Mouse (Mus musculus): ENCODE measurements around the gene Plekhd1.

Plekhd1 gene

DNA sequence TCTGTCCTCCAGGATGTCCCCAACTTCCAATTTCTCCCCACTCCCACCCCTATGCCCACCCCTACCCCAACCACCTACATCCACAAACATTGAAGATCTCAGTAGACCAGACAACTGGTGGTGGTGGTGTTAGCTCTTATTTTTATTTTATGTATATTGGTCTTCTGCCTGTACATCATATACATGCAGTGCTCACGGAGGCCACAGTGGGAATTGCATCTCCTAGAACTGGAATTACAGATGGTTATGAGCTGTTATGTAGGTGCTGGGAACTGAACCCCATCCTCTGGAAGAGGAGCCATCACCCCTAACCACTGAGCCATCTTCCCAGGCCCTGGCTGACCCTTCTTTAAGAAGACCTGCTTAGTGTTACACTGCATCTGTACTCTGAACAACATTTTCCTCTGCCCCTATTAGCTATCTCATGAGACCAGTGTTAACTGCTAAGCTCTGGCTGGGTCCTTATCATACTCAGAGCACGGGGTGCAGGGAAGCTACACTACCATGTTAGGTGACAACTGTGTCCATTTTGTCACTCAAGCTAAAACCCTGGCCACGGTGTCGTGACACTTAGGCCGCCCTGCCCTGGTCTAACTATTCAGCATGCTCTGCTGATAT, 6.2 kb downstream of the Plekhd1 start:
- ATAC-seq (ENCODE audit: insufficient number of reproducible peaks, low FRiP score, low TSS enrichment), result no peak

DNA sequence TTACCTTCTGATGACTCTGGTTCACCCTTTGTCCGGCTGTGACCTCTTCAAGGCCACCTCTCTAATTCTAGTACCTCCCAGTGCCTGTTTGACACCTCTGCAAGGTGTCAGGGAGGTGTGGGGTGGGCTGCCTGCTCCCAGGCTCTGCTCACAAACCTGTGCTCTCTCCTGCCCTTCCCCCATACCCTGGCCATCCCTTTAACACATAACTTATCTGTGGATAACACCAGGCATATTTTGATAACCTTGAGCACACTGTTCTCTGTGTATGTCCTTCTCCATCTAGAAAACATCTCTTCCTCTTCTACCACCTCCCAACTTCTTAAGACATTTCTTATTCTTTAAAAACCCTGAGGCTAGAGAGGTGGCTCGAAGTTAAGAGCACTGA, 6.7 kb downstream of the Plekhd1 start:
- no peak for ATAC-seq (ENCODE audit: insufficient number of reproducible peaks, low FRiP score, low TSS enrichment)

DNA sequence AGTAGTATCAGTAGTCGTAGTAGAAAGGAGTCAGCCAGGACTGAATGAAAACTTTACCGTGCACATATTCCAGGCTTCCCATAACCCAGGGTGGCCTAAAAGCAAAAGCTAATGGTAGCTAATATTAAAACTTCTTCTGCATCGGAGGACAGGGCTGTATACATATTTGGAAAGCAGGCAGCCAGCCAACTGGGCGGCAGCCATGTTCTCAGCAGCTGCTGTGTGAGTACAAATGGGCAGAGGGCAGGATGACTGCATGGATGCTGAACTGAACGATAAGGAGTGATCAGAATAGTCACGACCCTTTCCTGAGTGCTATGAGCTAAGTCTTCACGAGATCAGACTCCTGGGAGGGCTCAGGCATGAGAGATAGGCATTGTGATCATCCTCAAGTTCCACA, 8.9 kb downstream of the Plekhd1 start:
- ATAC-seq (ENCODE audit: insufficient number of reproducible peaks, low FRiP score, low TSS enrichment), result no peak

DNA sequence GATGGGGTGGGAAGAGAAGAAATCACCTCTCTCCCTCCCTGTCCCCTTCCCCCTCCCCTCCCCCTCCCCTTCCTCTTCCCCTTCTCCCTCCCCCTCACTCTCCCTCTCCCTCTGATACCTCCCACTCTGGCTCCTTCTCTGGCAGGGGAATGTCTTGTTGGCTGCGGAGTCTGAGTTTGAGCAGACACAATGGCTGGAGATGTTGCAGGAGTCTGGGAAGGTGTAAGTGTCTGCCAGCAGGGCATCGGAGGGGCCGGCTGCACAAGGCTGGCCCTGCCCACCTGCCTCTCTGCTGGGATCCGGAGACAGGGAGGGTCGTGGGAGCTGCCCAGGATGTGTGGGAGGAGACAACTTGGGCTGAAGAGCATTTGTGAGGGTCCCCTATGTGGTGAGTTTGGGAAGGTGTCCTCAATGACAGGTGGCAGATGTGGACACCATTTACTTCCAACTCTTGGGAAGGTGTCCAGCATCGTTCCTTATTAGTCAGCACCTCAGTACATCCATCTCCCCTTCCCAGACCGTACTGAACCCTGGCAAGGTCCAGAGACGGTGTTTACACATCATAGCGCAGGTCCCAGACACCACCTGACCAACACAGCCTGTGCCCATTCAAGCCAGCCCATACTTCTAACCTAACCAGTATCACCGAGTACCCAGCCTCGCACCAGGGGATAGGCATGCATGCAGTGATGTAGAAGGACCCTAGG, 14.0 kb downstream of the Plekhd1 start:
- peak; percentile 46 for ATAC-seq (ENCODE audit: insufficient number of reproducible peaks, low FRiP score, low TSS enrichment)

DNA sequence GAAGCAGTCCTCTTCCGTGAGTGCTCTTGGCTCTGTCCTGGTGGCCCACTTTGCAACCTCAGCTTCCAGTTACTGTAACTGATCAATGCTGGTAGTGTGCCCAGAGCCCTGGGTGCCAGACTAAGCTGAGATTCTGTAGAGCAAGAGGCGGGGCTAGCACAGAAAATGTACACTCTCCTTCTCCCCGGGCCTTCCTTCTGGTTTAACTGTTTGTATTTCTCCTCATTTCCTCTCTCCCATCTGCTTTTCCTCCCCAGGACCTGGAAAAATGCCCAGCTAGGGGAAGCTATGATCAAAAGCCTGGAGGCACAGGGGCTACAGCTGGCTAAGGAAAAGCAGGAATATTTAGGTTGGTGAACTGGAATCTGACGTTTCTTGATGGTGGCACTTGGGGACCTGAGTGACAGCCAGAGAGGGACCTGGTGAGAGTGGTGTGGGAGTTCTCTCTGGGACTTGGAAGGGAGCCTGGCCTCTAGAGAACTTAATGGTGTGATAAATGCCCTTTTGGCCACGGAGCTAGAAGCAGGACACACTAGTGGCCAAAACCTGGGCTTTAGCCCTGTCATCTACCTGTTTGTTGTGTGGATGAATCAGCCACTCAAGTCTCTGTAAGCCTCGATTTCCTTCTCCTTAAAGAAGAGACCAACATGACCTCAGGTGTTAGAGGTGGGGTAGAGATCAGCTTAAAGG, 14.7 kb downstream of the Plekhd1 start:
- ATAC-seq (ENCODE audit: insufficient number of reproducible peaks, low FRiP score, low TSS enrichment), result peak; percentile 67

DNA sequence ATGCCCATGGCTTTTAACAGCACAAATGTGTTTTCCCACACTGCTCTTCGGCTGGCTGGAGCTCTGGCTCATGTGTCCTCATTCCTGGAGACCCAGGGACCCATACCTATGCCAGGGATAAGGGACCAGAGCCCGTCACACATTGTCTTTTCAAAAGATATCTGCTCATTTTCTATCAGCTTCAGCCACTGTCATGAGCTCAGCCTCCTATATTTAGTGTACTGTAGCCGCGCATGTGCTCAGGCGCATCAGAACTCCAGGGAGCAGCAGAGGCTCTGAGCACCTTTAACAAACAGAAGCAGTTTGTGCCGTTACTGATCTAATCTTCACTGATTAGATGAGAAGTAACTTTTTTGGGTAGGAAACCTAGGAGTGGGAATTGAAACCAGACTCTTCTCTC, 23.5 kb downstream of the Plekhd1 start:
- ATAC-seq (ENCODE audit: insufficient number of reproducible peaks, low FRiP score, low TSS enrichment), result no peak

DNA sequence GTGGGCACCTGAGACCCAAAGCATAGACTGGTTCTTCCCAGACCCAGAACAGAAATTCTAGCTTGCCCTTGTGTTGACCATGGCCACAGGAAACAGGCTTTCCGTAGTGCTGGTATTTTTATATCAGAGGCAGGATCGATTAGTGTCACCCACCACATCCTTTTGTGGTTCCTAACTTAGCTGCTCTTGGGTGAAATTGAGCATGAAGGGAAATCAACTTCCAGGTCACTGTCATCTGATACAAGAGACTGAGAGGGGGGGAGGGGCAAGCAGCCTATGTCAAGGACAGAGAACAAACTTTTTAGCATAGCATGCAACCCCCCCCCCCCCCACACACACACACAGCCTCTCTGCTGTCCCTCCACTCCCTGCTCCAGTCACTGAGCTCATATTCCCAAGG, 26.8 kb downstream of the Plekhd1 start:
- ATAC-seq (ENCODE audit: insufficient number of reproducible peaks, low FRiP score, low TSS enrichment), result no peak

DNA sequence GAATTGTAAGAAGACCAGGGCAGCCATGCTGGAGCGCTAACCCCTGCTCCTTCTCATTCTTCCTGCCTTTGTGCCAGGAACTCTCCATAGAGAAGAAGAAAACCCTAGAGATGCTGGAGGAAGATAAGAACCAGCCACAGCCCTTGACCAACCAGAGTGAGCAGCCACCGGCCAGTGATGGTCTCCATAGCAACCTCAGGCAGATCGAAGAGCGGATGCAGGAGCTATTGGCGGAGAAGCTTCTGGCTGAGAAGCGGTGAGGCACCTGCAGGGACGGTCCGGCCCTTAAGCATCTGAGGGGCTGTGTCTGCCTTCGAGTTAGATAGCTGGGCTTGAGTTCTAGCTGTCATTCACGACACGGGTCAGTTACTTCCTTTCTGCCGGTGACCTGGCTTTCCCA, 28.1 kb downstream of the Plekhd1 start:
- no peak for ATAC-seq (ENCODE audit: insufficient number of reproducible peaks, low FRiP score, low TSS enrichment)

DNA sequence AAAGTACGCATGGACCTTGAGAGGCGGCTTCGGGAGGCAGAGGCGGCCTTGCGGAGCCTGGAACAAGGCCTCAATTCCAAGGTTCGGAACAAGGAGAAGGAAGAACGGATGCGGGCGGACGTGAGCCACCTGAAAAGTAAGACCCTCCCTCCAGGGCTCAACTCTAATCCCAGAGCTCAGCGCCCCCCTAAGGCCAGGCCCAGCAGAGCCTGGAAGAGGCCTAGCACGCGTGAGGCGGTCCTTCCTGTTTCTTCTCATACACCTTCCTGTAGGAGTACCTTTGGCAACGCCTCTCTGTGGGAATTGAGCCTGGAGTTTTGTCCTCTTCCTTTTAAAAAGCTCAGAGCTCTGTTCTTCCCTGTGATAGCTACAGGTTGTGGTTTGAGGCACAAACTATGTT, 29.1 kb downstream of the Plekhd1 start:
- ATAC-seq (ENCODE audit: insufficient number of reproducible peaks, low FRiP score, low TSS enrichment), result no peak

DNA sequence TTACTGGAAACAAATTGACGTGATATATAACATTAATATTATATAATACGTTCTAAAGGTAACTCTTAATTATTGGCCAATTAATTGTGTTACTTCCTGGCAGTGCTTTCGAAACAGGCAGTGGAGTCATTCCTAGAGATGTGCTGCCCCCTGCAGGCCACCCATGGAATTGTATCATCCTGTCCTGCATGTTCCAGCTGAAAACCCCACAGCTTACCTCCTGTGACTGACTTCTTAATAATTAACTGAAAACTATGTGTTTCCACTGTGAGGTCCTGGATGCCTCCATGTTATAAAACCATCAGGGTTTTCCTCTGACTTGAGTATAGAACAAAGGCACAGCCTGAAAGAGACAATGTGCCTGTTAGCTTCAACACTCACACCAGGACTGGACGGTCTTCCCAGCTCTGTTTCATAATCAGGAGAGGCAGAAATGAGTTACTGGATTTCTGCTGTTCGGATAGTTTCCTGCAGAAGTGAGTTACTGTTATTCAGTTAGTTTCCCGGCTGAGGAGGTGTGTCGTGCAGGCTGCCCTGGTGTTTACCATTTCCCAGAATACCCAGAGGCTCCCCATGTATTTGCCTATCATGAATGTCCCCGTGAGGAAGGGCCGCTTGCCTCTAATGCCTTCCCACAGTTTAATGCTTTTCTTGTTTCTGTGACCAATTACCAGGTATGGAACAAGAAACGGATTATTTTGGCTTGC, 32.6 kb downstream of the Plekhd1 start:
- peak; percentile 38; the same call in 1 of the 2 replicates for ATAC-seq (ENCODE audit: insufficient number of reproducible peaks, low FRiP score, low TSS enrichment)

DNA sequence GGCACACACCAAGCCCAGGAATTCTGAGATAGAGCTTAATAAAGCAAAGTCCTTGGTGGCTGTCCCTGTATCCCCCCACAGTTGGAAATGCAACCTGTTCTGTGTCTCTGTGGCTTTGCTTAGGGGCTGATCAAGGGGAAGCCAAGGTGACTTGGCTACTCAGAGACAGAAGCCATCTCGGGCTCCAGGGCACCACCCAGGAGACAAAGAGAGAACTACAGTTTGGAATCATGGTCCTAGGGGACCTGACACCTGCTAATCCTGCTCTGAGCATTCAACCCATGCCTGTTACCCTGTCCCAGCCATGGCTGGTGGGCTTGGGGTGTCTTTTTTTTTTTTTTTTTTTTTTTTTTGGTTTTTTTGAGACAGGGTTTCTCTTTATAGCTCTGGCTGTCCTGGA, 35.8 kb downstream of the Plekhd1 start:
- no peak for ATAC-seq (ENCODE audit: insufficient number of reproducible peaks, low FRiP score, low TSS enrichment)

DNA sequence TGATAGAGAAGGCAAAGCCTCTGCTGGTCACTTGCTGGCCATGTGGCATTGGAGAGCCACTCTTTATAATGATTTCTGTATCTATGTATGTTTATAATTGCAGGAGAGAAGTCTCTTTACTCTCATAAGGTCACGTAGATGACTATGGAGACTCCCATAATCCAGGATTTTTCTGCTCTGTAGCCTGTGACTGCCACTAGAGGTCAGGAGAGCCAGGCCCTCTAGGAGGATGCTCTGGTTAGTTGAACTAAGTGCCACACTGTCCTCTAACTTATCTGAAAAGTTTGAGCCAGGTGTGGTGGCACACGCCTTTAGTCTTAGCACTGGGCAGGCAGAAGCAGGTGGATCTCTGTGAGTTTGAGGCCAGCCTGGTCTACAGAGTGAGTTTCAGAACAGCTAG, 36.4 kb downstream of the Plekhd1 start:
- ATAC-seq (ENCODE audit: insufficient number of reproducible peaks, low FRiP score, low TSS enrichment), result no peak

DNA sequence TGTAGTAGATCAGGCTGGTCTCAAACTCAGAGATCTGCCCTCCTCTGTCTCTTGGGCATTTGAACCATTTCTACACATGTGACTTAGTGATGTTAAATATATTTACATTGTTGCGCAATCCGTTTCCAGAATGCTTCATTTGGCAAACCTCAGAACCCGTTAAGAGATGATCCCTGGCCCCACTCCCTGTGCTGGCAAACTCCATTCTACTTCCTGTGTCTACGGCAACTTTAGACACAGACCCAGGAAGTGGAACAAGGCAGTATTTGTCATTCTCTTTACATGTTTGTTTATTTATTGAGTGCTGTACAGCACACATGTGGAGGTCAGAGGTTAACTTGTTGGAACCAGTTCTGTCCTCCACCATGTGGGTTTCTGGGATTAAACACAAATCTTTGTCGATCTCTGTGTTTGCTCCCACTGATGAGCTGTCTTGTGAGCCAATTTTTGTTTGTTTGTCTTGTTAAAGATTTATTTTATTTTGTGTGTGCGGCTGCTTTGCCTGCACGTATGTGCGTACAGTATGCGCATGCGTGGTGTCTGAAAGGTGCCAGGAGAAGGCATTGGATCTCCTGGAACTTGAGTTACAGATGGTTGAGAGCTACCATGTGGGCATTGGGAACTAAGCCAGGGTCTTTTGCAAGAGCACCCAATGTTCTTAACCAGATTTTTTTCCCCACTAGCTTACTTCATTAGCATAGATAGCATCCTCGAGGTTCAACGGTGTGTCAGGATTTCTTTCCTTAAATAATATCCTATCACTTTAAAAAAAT, 37.6 kb downstream of the Plekhd1 start:
- ATAC-seq (ENCODE audit: insufficient number of reproducible peaks, low FRiP score, low TSS enrichment), result no peak

DNA sequence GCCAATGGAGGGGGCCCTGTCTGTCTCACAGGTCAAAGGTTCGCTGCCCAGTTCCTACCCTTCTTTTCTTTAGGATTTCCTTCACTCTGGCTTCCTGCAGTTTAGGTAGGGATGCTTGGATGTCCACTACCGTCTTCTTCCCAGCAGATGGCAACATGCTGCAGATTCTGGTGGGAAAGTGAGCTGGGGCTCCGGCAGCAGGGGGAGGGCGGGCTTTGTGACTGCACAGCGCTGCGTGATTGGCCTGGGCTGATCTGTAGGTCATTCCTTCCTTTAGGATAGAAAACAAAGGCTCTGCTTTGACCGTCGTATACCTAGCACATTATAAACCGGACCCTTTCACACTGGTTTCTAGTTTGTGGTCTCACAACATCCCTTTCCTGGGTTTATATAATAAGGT, 38.2 kb downstream of the Plekhd1 start:
- ATAC-seq (ENCODE audit: insufficient number of reproducible peaks, low FRiP score, low TSS enrichment), result peak; percentile 85

DNA sequence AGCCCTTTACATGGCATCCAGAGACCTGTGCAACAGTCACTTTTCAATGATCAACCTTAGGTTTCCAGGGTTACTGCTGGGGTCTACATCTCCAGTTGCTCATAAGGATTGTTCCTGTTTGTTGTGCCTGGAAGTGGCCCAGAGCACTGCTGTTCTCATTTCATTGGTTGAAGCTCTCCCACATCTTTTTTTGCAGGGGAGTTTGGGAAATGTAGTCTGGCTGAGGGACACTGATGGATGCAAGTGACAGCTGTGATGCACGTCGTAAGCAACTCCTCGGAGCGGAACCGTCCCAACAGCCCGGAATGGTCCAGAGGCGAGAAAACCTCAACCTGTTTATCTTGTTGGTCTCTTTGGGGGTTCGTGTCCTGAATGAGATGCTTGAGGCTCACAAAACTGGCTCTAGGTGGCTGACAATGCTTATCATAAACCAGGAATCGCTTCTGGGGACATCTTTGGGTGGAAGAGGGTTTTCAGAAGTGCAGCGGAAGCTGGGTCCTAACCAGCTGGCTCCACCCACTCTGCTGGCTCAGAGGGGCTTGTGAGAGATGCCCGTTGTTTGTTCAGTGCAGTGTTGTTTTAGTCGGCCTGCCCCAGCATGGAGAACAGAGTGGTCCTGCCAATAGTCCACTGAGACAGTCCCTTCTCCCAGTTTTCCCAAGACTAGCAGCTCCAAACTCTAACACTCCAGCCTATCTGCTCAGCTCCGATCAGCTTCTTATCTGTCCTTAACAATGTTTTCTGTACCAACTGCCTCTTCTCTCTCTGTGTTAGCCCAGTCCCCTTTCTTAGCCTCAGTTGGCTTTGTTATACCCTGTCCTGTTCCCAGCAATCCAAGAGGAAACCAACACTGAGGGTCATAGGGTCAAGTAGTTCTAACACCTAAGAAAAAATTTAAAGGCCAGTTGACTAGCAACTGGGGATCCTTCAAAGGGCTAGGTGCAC, 42.4 kb downstream of the Plekhd1 start:
- no peak for ATAC-seq (ENCODE audit: insufficient number of reproducible peaks, low FRiP score, low TSS enrichment)

DNA sequence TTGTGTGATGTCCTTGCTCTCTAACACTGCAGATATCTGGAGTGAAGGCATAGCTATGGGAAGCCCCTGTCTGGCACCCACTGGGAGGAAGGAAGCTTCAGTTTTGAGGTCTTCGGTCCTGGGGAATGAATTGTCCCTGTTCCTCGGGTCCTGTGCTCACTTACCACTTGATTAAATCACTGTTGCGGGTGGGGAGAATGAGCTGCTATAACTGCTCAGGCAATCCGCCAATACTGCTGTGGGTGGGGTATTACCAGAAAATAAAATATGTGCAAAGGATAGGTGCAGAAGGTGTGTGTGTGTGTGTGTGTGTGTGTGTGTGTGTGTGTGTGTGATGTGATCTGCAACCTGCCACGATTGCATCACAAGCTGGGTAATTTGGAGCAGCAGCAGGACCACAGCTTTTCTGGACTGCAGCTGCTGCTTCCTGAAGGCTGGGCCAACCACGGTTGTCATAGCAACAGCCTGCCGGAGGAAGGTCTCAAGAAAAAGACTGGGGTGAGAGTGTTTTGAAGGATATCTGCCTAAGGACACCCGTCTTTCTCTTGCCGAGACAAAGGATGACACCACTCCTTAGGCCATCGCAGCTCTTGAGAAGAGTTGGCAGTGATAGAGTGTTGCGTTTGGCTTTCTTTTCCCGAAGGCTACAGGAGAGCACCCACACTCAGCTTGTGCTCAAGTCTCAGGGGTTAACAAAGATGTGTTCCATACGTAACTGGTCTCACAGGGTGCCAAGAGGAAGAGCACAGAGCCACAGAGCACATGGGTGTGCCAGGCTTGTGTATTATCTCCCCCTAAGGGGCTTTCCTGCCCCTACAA, 44.3 kb downstream of the Plekhd1 start:
- no peak for ATAC-seq (ENCODE audit: insufficient number of reproducible peaks, low FRiP score, low TSS enrichment)

DNA sequence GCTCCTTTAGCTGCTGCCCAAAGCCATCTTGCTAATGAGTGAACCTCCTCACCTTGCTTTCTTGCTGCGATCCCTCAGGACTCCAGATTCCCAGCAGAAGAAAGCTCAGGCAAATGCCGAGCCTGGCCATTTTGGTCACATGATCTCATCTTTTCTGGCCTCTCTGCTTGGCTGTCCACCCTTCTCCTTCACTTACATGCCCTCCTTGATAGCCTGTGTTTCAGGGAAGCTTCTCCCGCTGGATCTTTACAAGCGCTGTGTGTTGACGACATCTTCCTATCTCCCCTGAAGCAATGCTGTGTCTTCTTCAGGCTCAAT, 44.9 kb downstream of the Plekhd1 start:
- ATAC-seq (ENCODE audit: insufficient number of reproducible peaks, low FRiP score, low TSS enrichment), result no peak

DNA sequence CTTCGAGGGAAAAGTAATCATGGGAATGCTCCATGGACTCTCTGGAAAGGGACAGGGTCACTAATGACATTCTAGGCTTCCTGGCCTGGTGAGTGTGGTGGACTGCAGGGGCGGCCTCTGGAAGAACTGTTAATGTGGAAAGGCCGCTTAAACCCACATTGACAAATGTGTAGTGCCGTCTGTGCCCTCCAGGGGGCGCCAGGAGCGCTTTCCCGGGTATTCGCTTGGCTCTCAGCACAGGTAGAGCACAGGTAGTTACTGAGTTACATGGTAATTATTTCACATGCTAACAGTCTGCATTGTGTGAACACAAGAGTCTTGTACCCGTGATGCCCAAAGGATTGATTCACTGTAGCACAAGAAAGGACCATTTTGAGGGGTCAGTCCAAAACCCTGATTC, 47.1 kb downstream of the Plekhd1 start:
- ATAC-seq (ENCODE audit: insufficient number of reproducible peaks, low FRiP score, low TSS enrichment), result no peak

DNA sequence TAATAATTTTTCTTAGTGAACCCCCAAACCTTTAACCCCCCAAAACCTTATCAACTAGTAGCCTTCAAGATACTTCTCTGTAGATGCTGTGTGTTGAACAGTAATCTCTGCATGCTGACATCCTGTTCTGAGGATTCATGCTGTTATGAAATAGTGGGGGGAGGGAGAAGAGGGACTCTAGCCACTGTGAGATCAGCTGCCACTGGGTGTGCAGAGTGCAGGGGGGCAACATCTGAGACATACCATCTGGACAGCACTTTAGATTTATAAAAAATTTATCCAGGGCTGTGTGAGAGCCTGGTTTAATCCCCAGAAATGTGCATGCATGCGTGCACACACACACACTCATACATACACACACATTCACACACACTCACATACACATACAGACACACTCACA, 52.2 kb downstream of the Plekhd1 start:
- ATAC-seq (ENCODE audit: insufficient number of reproducible peaks, low FRiP score, low TSS enrichment), result no peak

All from cerebellum, adult (tissue).